Mouse (Mus musculus) cerebellum, adult 2 months (tissue): ENCODE measurements around the gene Fras1. TPM values are rescaled to one million over a fixed set of nuclear protein-coding genes. Genes with fewer than 3 reads are reported as not detected.

Source experiments
- DNase-seq, 2 experiments: peaks; one replicate each; pipeline ENCODE4 v3.0.0; 2021
- H3K27ac ChIP-seq: fragments of 200-500 bp; 2 replicates; pipeline ENCODE4 v1.5.1; 2012; ENCODE audit warnings: low read length, control low read depth, inconsistent platforms; ENCODE audit not compliant: insufficient read depth
- H3K27me3 ChIP-seq: fragments of 200-500 bp; 2 replicates; pipeline ENCODE4 v1.6.1; 2012; ENCODE audit warnings: inconsistent platforms, mild to moderate bottlenecking, low read length, moderate library complexity; ENCODE audit not compliant: control insufficient read depth, insufficient read depth
- H3K4me1 ChIP-seq: fragments of 200-500 bp; 2 replicates; pipeline ENCODE4 v1.6.1; 2011; ENCODE audit warnings: low read length; ENCODE audit not compliant: control insufficient read depth, insufficient read depth
- H3K4me3 ChIP-seq: fragments of 200-500 bp; replicated peaks from 2 replicates; pipeline ENCODE3; 2011; ENCODE audit warnings: mild to moderate bottlenecking, low read depth, low read length, control low read depth; ENCODE audit not compliant: insufficient read depth
- CTCF ChIP-seq: fragments of 200-500 bp; IDR thresholded peaks from 2 replicates; pipeline ENCODE4 v1.5.1; 2011; ENCODE audit warnings: low read depth, mild to moderate bottlenecking, control low read depth, low read length, moderate library complexity, borderline replicate concordance; ENCODE audit not compliant: insufficient read depth
- POLR2A ChIP-seq: fragments of 200-500 bp; IDR thresholded peaks from 2 replicates; pipeline ENCODE4 v1.6.1; 2011; ENCODE audit warnings: low read length, control low read depth, borderline replicate concordance; ENCODE audit not compliant: insufficient read depth
- whole genome bisulfite sequencing: fragments of 180-500 bp; shearing (Covaris S2); methylation state at CpG from one replicate; pipeline ENCODE4 v1.1.7; 2018; 5-methylcytosine and 5-hydroxymethylcytosine counted together
- polyA plus RNA-seq: library from polyadenylated mRNA; depleted of rRNA; stranded (reverse); fragments of >200 nt; gene quantifications from 2 replicates; pipeline ENCODE4 v1.2.3, GENCODE M21; 2012

Fras1 gene
- polyA plus RNA-seq, 1 experiment: 1.1 TPM

DNA sequence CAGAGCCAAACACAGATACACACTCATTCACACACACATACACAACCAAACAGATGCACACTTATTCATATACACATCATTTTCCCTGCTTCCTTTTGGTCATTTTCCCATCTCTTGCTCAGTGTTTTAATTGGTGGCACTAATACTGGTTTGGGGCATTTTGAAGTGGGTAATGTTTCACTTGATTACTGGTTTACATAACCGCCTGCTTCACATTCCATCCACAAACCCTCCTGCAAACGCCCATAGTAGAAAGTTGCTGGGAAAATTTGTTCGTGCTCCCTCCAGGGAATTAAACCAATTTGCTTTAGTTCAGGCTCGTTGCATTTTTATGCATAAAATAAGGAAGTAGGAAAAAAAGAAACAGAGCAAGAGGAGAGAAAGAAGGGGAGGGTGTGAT, 200.8 kb downstream of the Fras1 start:
- WGBS: 50% methylated on average over 4 of the region's 4 CpGs
- Histone ChIP-seq H3K27ac (no peak overlapping the region), H3K4me1 (no peaks in the 10 kb centered on the region), H3K27me3 (no peaks in the 10 kb centered on the region), H3K4me3 (no peak overlapping the region)
- no peak for TF ChIP-seq POLR2A
- no peak for TF ChIP-seq CTCF
- DNase-seq: no peak

DNA sequence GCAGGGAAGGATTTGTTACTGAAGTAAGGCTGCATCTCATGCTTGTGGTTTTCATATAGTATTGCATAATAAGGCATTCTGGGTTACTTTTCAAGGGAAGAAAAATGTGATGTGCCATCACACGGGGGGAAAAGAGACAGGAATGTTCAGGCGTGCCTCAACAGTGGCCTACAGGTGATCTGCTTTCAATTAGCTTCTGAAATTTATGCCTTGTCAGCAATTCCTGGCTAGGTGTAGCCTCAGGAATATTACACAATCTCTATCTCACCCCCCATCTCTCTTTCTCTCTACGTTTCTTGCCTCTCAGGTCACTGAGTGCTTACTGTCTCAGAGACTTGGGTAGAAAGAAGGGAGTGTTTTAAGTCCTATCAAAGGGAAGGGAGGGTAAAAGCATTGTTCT, 204.9 kb downstream of the Fras1 start:
- Histone ChIP-seq H3K27me3 (no peaks in the 10 kb centered on the region), H3K4me1 (no peaks in the 10 kb centered on the region), H3K27ac (no peak overlapping the region), H3K4me3 (no peak overlapping the region)
- DNase-seq: no peak
- TF ChIP-seq POLR2A: no peak
- TF ChIP-seq CTCF: no peak
- 85% methylated on average over 3 of the region's 3 CpGs for WGBS

DNA sequence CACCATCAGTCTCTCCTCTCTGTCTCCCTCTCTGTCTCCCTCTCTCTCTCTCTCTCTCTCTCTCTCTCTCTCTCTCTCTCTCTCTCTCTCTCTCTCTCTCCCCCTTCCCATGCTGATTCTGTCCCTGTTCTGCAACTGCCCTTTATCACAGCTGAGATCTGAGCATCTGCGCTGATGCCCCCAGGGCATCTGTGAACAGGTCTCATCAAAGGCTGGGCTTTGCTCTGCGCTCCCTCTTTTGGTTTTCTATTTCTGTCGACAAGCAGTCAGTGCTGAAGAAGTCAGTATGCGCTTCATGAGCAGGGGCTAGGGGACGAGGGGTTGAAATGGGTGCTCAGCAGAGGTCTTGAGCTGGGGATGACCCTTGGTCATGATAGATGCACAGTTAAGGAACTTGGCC, 206.2 kb downstream of the Fras1 start:
- H3K27me3 ChIP-seq: no peaks in the 10 kb centered on the region
- 91% methylated on average over 5 of the region's 5 CpGs for WGBS
- no peak overlapping the region for H3K4me3 ChIP-seq
- DNase-seq: no peak
- no peaks in the 10 kb centered on the region for H3K4me1 ChIP-seq
- H3K27ac ChIP-seq: no peak overlapping the region
- TF ChIP-seq POLR2A: no peak
- TF ChIP-seq CTCF: no peak

DNA sequence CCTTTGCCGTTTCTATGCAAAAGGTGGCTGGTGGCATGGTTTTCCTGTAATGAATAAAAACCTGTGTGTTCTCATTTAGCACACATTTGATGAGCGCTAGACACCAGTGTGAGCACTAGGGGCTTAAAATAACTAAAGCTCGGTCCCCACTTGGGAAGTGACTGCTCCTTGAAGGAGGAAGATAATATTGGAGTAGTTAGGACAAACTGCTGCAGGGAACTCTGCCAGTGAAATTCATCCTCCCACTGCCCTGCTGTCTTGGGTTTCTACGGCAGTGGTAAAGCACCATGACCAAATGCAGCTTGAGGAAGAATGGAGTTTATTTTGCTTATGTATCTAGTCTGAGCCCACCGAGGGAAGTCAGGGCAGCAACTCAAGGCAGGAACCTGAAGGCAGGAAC, 211.0 kb downstream of the Fras1 start:
- no peak for DNase-seq
- Histone ChIP-seq H3K27ac (no peak overlapping the region), H3K4me3 (no peak overlapping the region), H3K4me1 (no peaks in the 10 kb centered on the region), H3K27me3 (no peaks in the 10 kb centered on the region)
- WGBS: 74% methylated on average over 5 of the region's 5 CpGs
- TF ChIP-seq CTCF (no peak), POLR2A (no peak)

DNA sequence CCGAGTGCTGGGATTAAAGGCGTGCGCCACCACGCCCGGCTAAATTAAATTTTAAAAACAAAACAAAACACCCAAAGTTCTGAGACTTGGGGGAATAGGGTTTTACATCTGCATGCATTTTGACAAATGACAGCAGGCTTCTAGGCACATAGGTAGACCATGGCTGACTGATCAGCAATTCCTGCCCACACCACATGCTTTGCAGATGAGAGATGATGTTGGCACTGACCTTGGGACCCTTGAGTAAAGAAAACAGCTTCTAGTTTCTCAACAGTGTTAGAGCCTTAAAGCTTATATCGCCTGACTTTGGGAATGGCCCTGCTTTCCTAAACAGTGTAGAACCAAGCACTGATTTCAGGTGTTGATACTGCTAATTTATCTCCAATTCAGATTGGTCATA, 216.9 kb downstream of the Fras1 start:
- Histone ChIP-seq H3K4me1 (no peaks in the 10 kb centered on the region), H3K27ac (no peak overlapping the region), H3K4me3 (no peak overlapping the region), H3K27me3 (no peaks in the 10 kb centered on the region)
- TF ChIP-seq CTCF (no peak), POLR2A (no peak)
- DNase-seq: no peak
- WGBS: 96% methylated on average over 6 of the region's 6 CpGs

DNA sequence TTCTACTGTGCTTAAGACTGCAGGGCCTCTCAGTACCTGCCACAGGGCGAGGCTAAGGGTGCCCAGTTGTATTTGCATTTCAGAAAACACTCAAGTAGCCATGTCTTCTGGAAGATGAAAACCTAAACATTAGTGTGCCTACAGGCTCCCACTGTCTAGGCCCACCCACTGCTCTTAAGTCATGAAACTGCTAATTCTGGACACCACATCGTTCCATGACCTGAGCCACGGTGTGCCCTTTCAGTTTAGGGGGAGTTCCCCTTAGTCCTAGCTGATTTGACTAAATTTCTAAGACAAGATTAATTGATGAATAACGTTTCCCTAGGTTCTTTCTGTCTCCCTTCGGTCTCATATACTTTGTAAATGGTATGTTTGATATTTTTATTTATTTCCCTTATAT, 222.0 kb downstream of the Fras1 start:
- TF ChIP-seq POLR2A (no peak), CTCF (no peak)
- 90% methylated on average over 5 of the region's 5 CpGs for WGBS
- Histone ChIP-seq H3K4me1 (no peaks in the 10 kb centered on the region), H3K27me3 (no peaks in the 10 kb centered on the region), H3K27ac (no peak overlapping the region), H3K4me3 (no peak overlapping the region)
- no peak for DNase-seq

DNA sequence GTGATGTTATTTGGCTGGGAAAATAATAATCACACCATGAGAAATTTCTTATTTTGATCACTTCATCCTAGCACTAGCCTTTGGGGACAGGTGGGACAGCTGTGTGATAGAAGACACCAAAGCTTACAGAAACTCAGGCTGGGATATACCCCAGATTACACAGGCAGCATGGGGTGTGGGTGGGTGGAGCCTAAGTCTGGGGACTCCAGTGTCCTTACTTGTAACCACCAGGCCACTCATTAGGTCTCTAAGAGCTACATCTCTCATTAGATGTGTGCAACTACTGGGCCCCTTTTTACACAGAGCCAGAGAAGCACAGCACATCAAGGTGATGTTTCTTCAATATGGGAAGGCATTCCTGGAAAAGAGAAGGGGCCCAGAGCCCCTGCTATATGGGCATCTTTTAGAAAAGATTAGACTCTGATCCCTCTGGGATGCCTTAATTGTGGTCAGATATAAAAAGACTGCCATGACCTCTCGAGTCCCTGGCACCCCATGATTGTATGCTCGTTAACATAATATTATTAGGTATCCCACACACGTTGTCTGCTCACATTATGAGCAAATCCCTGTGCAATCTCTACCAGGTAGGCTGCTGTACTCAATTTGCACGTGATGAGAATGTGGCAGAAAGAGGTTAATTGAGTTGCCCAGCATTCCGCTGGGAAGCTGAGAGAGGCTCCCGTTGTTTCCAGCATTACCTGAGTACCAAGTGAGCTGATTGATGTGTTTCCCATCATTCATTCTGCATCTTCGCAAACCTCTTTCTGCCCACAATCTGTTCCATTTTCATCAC, 230.4 kb downstream of the Fras1 start:
- TF ChIP-seq POLR2A (no peak), CTCF (no peak)
- H3K27me3 ChIP-seq: no peaks in the 10 kb centered on the region
- H3K27ac ChIP-seq: no peak overlapping the region
- no peak overlapping the region for H3K4me3 ChIP-seq
- no peak for DNase-seq
- H3K4me1 ChIP-seq: no peaks in the 10 kb centered on the region
- WGBS: 77% methylated on average over 7 of the region's 7 CpGs

DNA sequence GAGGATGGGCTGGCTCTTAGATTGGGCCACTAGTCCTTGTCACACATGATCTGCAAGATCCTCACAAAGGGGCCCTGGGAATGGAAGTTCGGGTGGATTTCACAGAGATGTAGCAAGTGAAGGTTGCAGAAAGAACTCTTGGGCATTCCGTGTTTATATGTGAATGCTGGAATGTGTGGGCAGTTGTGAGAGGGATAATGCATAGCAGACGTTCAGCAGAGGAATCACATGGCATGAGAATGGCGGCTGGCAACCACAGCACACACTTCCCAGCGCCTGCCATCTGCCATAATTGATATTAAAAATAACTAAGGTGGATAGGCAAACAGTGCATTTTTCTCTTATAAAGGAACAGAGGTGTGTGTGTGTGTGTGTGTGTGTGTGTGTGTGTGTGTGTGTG, 234.3 kb downstream of the Fras1 start:
- TF ChIP-seq POLR2A (no peak), CTCF (no peak)
- no peaks in the 10 kb centered on the region for H3K4me1 ChIP-seq
- H3K27ac ChIP-seq: no peak overlapping the region
- 76% methylated on average over 5 of the region's 5 CpGs for WGBS
- H3K4me3 ChIP-seq: no peak overlapping the region
- no peaks in the 10 kb centered on the region for H3K27me3 ChIP-seq
- no peak for DNase-seq
